Mouse (Mus musculus) forebrain, embryonic 14.5 days (tissue): ENCODE measurements around the gene 9130409I23Rik. TPM values are rescaled to one million over a fixed set of nuclear protein-coding genes. Genes with fewer than 3 reads are reported as not detected.
A peak's percentile ranks its signal among the peaks of the same experiment; 100 is the strongest.

Experiments used
- ATAC-seq: fragments of 200-750 bp; cut with Nextera tagmentation; 2 replicates; pipeline ENCODE4 v1.8.0; 2017; ENCODE audit warnings: mild to moderate bottlenecking, moderate library complexity
- DNase-seq: peaks from one replicate; pipeline ENCODE4 v3.0.0-alpha.2; 2015; ENCODE audit warnings: low spot score
- H3K27ac ChIP-seq: fragments of 300-500 bp; sonication (generic); 2 replicates; pipeline ENCODE4 v1.5.1; 2014; ENCODE audit warnings: low read depth, mild to moderate bottlenecking, control low read depth, low read length, moderate library complexity
- H3K27me3 ChIP-seq: fragments of 300-500 bp; sonication (generic); replicated peaks from 2 replicates; pipeline ENCODE4 v1.6.1; 2014; ENCODE audit warnings: low read length, control low read depth, mixed read lengths; ENCODE audit not compliant: control insufficient read depth, insufficient read depth
- H3K36me3 ChIP-seq: fragments of 300-500 bp; sonication (generic); 2 replicates; pipeline ENCODE4 v1.6.1; 2014; ENCODE audit warnings: low read length, control low read depth; ENCODE audit not compliant: control insufficient read depth, insufficient read depth
- H3K4me1 ChIP-seq: fragments of 300-500 bp; sonication (generic); 2 replicates; pipeline ENCODE4 v1.6.1; 2014; ENCODE audit warnings: antibody characterized with exemption, low read length, control low read depth; ENCODE audit not compliant: control insufficient read depth, insufficient read depth
- H3K4me2 ChIP-seq: fragments of 300-500 bp; sonication (generic); 2 replicates; pipeline ENCODE4 v1.6.1; 2014; ENCODE audit warnings: mild to moderate bottlenecking, control low read depth, low read length
- H3K4me3 ChIP-seq: fragments of 300-500 bp; sonication (generic); 2 replicates; pipeline ENCODE4 v1.5.1; 2014; ENCODE audit warnings: low read depth, low read length, control low read depth
- H3K9ac ChIP-seq: fragments of 300-500 bp; sonication (generic); 2 replicates; pipeline ENCODE4 v1.6.1; 2014; ENCODE audit warnings: mild to moderate bottlenecking, low read length, control low read depth, moderate library complexity
- H3K9me3 ChIP-seq: fragments of 300-500 bp; sonication (generic); replicated peaks from 2 replicates; pipeline ENCODE4 v1.6.1; 2016; ENCODE audit warnings: low read length, control low read depth, mixed read lengths; ENCODE audit not compliant: control insufficient read depth
- WGBS: fragments of 180-500 bp; shearing (Covaris S2); extraction: QIAGEN DNeasy Blood & Tissue Kit; methylation state at CpG from one replicate; pipeline ENCODE4 v1.1.7; 2014; 5-methylcytosine and 5-hydroxymethylcytosine counted together
- polyA plus RNA-seq: library from polyadenylated mRNA; unstranded; fragments of >200 nt; fragmentation: Nextera tagmentation; extraction: Ambion mirVana; gene quantifications from 2 replicates; pipeline ENCODE4 v1.2.1, GENCODE M21; 2014

The 9130409I23Rik gene
- polyA plus RNA-seq, 1 experiment from 2014 or later = not detected

- H3K9me3 ChIP-seq = no peaks in the 10 kb centered on the region
- DNase-seq (no peak), ATAC-seq (no peak)
- H3K4me3 ChIP-seq = no peak overlapping the region
- no peaks in the 10 kb centered on the region for H3K27me3 ChIP-seq
- H3K4me1 ChIP-seq = peaks cover 1% of the 10 kb centered on the region
- WGBS = 70% methylated on average over 5 of the region's 5 CpGs
- H3K4me2 ChIP-seq = no peak overlapping the region
- no peak overlapping the region for H3K27ac ChIP-seq
- no peak overlapping the region for H3K9ac ChIP-seq
- no peaks in the 10 kb centered on the region for H3K36me3 ChIP-seq
These were observed 39.4 kb upstream of the 9130409I23Rik start for GRCm38 (mm10) chr1:181011601-181012000.

- Histone ChIP-seq H3K27ac (no peak overlapping the region), H3K4me1 (peaks cover 4% of the 10 kb centered on the region), H3K9me3 (no peaks in the 10 kb centered on the region), H3K4me2 (no peak overlapping the region), H3K4me3 (no peak overlapping the region), H3K36me3 (no peaks in the 10 kb centered on the region), H3K27me3 (no peaks in the 10 kb centered on the region), H3K9ac (no peak overlapping the region)
- DNase-seq (no peak), ATAC-seq (no peak)
- 88% methylated on average over 3 of the region's 3 CpGs for WGBS
These were observed 38.6 kb upstream of the 9130409I23Rik start for GRCm38 (mm10) chr1:181012416-181012815.

DNA sequence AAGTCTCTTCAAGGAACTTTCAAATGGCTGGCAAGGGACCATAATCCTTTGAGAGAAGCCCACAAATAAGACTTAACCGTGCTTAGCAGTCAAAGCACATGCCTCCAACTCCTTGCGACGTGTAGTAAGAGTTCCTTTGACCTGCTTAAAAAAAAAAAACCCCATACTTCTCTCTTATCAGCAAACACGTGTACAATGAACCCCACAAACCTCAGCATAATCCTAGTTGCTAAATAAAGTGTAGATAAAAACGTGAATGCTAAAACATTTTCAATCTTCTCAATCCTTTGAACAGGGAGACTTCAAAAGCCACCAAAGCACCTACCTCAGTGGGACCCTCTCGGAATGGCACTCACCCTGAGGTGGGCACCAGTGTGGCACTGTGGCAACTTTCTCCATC, 37.6 kb upstream of the 9130409I23Rik start:
- no peak for ATAC-seq
- H3K4me1 ChIP-seq = peaks cover 4% of the 10 kb centered on the region
- H3K9ac ChIP-seq = no peak overlapping the region
- WGBS = 73% methylated on average over 6 of the region's 6 CpGs
- H3K4me2 ChIP-seq = no peak overlapping the region
- H3K27ac ChIP-seq = no peak overlapping the region
- no peak for DNase-seq
- H3K4me3 ChIP-seq = no peak overlapping the region
- no peaks in the 10 kb centered on the region for H3K9me3 ChIP-seq
- no peaks in the 10 kb centered on the region for H3K27me3 ChIP-seq
- no peaks in the 10 kb centered on the region for H3K36me3 ChIP-seq

DNA sequence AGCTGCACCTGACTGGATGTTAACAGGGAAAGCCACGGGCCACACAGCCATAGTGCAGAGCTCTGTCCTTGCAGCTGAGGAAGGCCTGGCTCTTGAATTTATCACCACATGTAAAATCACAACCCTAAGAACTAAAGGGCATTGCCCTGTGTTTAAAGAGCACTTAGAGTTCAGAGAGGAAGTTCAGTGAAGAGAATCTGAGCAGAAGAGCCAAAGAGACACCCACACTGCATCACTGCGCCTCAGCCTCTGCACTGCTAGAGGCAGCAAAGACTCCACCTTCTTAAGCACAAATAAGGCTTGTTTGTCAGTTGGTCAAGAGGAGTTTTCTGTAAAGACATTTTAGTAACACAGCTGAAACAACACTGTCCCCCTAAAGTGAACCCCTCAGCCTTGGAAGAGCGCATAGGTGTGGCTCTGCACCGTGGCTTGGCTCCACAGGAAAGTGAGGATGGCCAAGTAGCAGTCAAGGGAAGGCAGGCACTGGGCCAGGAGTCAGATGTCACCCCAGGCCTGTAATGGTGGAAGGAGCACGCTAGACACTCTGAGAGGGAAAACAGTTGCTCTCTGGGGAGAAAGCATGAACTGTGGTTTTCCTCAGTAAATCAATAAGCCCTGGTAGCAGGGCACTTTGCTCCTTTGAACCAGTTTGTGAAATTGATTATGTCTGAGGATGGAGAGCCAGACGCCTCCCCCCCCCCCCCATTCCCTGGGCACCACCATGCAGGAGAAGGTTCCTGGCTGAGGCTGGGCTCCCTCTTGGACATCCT, 36.1 kb upstream of the 9130409I23Rik start:
- H3K9me3 ChIP-seq = no peaks in the 10 kb centered on the region
- no peak for DNase-seq
- WGBS = 80% methylated on average over 6 of the region's 6 CpGs
- H3K4me1 ChIP-seq = peaks cover 4% of the 10 kb centered on the region
- H3K4me2 ChIP-seq = no peak overlapping the region
- no peak overlapping the region for H3K4me3 ChIP-seq
- no peaks in the 10 kb centered on the region for H3K36me3 ChIP-seq
- ATAC-seq = no peak
- H3K27ac ChIP-seq = no peak overlapping the region
- H3K27me3 ChIP-seq = no peaks in the 10 kb centered on the region
- no peak overlapping the region for H3K9ac ChIP-seq

DNA sequence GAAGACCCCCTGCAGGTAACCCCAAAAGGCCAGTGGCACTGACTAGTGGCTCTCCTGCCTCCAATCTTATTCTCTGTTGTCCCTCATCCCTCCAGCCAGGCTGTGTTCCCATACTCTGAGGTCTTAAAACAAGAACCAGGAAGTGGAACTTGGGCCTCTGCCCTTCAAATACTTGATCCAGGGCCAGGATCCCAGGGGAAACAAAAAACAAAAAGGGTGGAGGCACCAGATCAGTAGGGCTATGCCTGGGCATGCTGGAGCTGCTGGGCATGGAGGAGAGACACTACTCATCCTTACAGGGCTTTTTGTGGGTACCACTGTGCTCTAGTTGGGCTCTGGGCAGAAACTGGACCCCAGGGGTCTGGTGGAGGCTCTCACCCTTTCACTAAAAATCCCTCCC, 35.5 kb upstream of the 9130409I23Rik start:
- DNase-seq (no peak), ATAC-seq (no peak)
- Histone ChIP-seq H3K27me3 (no peaks in the 10 kb centered on the region), H3K36me3 (no peaks in the 10 kb centered on the region), H3K27ac (no peak overlapping the region), H3K4me2 (no peak overlapping the region), H3K9me3 (no peaks in the 10 kb centered on the region), H3K4me1 (peaks cover 4% of the 10 kb centered on the region), H3K9ac (no peak overlapping the region), H3K4me3 (no peak overlapping the region)

DNA sequence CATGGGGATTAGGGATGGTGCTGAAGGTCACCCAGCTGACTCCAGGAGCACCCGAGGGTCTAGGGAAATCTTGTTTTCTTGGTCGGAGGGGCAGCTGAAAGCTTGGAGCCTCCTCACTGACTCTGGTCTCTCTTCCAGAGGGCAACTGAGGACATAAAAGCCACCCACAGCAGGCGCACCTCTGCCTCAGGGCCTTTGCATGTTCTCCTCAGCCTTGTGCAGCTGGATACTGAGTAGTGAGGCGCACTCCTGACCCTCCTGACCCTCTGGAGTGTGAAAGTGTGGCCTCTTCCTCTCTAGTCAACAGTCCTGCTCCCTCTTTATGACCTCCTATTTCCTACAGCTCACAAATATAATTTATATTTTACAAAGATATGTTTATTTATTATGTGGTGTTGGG, 35.0 kb upstream of the 9130409I23Rik start:
- DNase-seq (no peak), ATAC-seq (no peak)
- H3K27me3 ChIP-seq = no peaks in the 10 kb centered on the region
- H3K4me2 ChIP-seq = peak overlapping the region; percentile 94; the same call in 1 of the 2 replicates
- H3K27ac ChIP-seq = no peak overlapping the region
- H3K4me3 ChIP-seq = no peak overlapping the region
- H3K36me3 ChIP-seq = no peaks in the 10 kb centered on the region
- 77% methylated on average over 4 of the region's 4 CpGs for WGBS
- H3K9ac ChIP-seq = no peak overlapping the region
- no peaks in the 10 kb centered on the region for H3K9me3 ChIP-seq
- H3K4me1 ChIP-seq = peaks cover 4% of the 10 kb centered on the region

DNA sequence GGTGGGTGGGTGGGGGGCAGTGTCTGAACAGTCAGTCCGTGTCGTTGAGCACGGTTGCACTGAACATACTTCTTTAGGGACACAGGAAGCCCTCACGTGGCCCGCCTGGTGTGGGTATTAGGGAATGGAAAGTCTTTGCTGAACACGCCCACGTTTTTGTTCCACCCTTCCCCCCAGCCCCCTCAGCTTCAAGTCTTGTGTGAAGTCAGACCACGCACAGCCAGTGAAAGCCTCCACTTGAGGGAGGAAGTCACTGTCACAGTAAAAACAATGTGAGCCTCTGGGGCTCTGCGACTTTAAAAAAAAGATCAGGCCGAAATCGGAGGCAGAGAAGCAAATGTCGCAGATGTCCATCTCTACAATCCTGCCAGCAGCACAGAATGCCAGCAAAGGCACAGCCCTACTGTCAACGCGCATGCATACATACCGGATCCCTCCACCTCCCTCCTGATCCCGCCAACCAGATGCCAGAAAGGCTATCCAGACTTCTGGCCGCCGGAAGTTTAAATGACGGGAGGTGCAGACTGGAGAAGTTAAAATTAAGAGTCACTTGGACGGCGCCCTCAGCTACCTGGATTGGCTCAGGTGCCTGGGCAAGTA, 34.4 kb upstream of the 9130409I23Rik start:
- Histone ChIP-seq H3K9ac (peak overlapping the region; percentile 54), H3K4me1 (peaks cover 4% of the 10 kb centered on the region), H3K36me3 (no peaks in the 10 kb centered on the region), H3K9me3 (no peaks in the 10 kb centered on the region), H3K27me3 (no peaks in the 10 kb centered on the region), H3K4me3 (peak overlapping the region; percentile 43), H3K27ac (no peak overlapping the region), H3K4me2 (peak overlapping the region; percentile 94)
- DNase-seq (peak; percentile 65), ATAC-seq (peak; percentile 74)
- WGBS = 2% methylated on average over 21 of the region's 21 CpGs

GRCm38 (mm10) chr1:181017212-181017711, 33.8 kb upstream of the 9130409I23Rik start:
- Histone ChIP-seq H3K4me2 (peak overlapping the region; percentile 94), H3K9me3 (no peaks in the 10 kb centered on the region), H3K4me3 (peak overlapping the region; percentile 43), H3K27me3 (no peaks in the 10 kb centered on the region), H3K36me3 (no peaks in the 10 kb centered on the region), H3K9ac (peak overlapping the region; percentile 54), H3K4me1 (peaks cover 4% of the 10 kb centered on the region), H3K27ac (no peak overlapping the region)
- ATAC-seq (peak; percentile 82), DNase-seq (peak; percentile 70)
- 1% methylated on average over 22 of the region's 22 CpGs for WGBS

DNA sequence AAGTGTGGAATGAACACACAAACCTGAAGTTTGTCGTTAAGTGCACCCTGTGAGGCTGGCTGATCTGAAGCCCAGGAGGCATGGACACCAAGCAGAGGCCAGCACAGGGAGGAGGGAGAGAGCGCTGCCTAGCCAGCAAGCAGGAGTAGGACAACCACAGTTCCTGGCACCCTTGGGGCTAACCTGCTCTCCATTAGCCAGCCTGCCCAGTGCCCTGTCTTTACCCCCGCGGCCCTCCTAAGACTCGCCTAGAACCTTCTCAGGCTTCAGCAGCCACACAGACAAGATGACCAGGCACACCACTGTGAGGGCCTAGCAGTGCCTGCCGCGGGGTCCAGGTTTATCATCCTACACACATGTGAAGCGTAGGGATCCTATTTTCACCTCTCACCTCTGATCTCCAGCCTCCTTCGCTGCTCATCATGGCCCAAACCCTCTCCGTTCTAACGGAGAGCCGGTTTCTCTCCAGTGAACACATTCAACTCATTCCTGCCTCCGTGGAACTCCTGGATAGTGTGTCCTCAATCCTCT, 33.1 kb upstream of the 9130409I23Rik start:
- Histone ChIP-seq H3K9ac (no peak overlapping the region), H3K9me3 (no peaks in the 10 kb centered on the region), H3K27me3 (no peaks in the 10 kb centered on the region), H3K4me1 (peaks cover 4% of the 10 kb centered on the region), H3K4me2 (no peak overlapping the region), H3K27ac (no peak overlapping the region), H3K36me3 (no peaks in the 10 kb centered on the region), H3K4me3 (no peak overlapping the region)
- WGBS = 75% methylated on average over 13 of the region's 13 CpGs
- DNase-seq (no peak), ATAC-seq (peak; percentile 6; the same call in 1 of the 2 replicates)
